Mouse (Mus musculus) megakaryocyte, adult 5-6 weeks (primary cell): ENCODE measurements around the gene Med21. TPM values are rescaled to one million over a fixed set of nuclear protein-coding genes. Genes with fewer than 3 reads are reported as not detected.

Experiments used
- ATAC-seq: 2 replicates; pipeline ENCODE4 v1.8.0; 2016; ENCODE audit warnings: mild to moderate bottlenecking, inconsistent platforms; ENCODE audit not compliant: poor library complexity, severe bottlenecking
- total RNA-seq, 2 experiments: library from RNA; stranded (forward) in 1 of 2; stranded (reverse) in 1 of 2; fragments of 153-499, 151-499 nt in 1 of 2; fragments of 221-1000, 200-1000 nt in 1 of 2; gene quantifications; 2 replicates each; pipeline versions ENCODE4 v1.2.3 to v1.2.4; 2015 to 2017

Med21 gene
- total RNA-seq, 2 experiments from 2014 or later: 82.8 to 109 TPM

DNA sequence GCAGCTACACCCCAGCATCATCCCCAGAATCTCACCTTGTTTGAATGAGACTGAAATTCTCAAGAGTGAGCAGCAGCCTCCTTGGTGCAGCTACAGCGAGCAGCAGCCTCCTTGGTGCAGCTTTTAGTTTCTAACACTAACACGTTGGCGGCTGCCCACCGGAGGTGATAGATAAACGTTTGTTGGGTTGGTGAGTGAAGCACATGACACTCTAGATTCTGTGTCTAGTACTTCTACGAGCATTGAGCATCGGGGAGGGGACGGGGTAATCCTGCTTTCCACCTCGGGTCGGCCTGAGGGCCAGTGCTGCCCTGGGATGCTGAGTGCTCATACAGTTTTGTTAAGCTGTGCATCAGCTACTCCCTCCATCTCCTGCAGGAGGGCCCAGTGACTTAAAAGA, 34.6 kb downstream of the Med21 start:
- ATAC-seq: no peak

DNA sequence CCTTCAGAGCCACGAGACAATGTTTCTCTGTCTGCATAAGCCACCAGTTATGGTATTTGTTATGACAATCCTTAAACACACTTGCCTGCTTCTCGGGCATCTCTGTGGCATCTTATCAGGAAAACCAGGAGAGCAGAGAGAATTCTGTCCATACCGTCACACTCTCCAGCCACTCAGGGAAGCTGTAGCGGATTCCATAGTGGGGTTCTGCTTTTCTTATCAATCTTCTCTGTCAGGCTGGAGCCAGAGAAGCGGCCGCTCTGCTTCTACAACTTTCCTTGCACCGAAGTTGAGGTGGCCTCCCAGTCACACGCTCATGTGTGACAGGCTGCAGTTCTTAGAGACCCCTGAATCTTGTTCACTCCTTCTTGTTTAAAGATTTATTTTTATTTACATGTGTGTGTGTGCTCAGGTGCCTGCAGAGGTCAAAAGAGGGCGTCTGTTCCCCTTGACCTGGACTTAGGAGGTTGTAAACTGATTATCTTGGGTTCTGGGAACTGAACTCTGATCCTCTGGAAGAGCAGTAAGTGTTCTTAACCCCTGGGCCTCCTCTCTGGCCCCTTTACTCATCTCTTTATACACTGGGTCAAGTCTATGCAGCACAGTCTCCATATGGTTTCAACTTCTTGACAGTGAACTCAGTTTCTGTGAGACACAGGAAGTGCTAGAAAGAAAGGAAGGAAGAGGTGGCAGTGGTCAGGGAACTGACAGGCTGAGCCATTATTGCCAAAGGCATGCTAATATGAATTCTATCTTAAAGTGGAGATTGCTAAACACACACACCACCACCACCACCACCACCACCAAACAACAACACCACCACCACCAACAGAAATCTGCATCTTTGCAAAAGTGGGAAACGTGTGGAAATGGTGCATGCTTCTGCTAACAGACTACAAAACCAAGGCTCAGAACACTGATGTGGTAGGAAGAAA, 36.1 kb downstream of the Med21 start:
- peak; percentile 22 for ATAC-seq

DNA sequence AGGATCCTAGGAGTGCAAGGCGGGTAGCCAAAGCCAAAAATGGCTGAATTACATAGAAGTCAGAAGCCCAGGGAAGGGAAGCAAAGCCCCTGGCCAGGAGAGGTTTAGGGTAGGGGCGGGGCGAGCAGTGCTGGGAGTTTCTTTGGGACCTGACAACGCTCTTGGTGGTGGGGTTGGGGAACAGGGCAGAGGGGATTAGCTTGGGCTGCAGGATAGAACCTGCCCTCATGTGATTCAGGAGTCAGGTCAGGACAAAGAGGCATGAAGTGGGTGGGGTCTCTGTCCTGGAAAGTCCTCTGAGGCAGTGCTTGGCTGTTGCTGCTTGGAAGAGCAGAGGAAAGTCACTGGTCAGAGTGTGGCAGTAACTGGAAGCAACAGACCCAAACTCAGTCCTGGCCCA, 41.5 kb downstream of the Med21 start:
- no peak for ATAC-seq

DNA sequence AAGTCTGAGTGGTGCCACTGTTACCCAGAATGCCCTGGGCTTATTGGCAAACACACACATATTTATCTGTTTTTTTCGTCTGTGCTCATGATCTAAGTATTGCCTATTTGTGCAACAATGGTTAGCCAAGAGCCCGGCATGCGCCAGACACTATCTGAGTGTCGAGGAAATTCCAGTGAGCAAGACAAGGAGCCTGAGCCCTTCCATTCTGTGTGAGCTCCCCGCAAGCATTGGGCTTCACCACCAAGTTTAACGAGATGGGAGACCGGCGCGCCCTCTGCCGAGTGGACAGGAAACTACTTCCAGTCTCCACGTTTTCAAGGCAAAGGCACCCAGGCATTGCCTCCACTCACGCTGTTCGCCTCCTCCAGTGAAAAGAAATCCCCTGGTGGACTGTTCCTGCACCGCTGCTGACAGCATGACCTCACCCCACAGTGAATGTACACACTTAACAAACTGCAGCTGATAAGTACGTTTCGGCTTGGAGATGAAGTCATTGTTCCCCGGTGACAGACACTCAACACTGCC, 43.5 kb downstream of the Med21 start:
- peak; percentile 61 for ATAC-seq

DNA sequence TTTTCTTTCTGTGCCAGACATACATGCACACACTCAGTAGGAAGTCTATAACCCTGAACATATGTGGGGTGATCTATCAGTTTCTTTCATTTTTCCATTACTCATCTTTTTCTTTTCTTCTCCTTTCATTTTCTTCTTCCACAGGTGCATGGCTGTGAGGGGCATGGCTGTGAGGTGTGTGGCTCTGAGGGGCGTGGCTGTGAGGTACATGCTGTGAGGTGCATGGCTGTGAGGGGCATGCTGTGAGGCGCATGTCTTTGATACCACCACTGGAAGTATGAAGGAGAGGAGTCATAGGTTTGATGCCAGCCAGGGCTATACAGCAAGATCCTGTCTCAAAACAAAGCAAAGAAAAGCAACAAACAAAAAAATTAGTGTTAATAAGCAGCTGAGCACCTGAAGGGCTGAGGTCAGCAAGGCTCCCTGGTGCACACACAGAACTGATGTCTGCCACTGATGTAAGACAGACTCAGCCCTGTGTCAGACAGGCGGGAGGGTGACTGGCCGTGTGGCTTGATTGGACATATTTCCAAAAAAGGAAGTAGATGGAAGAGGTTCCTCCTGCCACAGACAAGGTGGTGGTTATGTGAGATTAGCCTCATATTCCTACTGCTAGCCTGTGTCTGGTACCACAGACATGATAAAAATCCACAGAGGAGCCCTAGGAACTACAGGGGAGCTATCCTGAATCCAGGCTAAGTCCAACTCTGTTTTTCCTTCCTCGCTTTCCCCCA, 44.3 kb downstream of the Med21 start:
- ATAC-seq: peak; percentile 93

DNA sequence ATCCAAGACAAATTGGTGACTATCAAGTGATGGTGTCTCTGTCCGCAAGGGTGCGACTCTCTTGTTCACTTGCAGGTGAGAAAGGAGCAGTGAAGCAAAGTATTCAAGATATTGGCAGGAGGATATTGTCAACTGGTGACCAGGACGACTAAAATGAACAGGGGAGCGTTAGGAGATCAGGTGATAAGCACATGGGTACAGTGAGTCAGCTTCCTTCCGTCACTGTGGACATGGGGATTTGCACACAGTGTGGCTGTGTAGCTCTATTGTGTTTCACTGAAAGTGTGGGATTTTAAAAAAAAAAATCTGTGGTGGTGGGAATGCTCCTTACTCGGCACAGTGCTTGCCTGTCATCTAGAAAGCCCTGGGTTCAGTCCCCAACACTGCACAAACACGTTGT, 45.7 kb downstream of the Med21 start:
- no peak for ATAC-seq

DNA sequence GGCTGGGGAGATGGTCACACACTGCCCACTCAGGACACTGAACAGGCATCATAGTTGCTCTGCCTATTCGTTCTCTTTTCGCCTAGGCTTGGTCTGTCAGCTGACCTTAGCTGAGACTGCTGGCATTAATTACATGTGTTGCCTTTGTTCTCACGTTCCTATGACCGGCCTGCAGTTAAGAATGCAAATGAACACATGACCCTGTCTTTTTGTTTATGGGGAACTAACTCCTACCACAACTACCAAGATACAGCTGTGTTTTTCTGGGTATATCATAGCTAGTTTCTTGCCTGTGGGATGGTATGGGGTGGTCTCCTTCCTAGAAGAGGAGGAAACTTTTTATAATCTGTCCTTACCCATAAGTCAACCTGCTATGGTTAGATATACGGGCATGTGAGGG, 46.5 kb downstream of the Med21 start:
- no peak for ATAC-seq

DNA sequence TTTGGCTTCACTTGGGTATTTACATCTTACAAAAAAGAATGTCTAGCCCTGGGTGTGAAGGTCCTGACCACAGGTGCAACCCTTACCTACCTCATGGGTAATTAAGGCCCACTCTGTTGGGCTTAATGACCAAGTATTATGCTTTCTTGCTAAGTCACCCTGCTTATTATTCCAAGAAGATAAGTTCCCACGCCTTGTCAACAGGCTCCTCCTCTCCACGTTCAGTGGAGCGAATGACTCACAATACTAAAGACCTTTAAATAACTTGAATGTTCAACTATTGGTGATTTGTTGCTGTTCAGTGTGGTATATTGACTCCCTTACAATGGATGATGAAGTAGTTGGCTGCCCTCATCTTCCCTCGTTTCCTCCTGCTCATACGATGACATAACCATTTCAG, 55.4 kb downstream of the Med21 start:
- ATAC-seq: no peak

DNA sequence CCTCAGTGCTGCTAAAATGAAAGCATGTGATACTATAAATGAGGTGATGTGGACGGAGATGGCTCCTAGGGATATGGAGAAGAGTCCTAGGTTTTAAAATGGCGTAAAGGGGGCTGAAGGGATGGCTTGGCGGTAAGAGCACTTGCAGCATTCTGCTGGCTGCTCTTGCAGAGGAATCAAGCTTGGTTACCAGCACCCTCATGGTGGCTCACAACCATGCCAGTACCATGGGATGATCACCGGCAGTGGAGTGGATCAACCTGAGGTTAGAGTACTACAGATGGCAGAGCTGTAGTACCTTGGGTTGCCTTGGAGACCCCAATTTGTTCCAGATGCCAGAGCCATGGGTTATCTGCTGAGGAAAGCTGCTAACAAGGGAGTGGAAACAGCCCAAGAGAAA, 56.0 kb downstream of the Med21 start:
- no peak for ATAC-seq

Other genes with a start within 250 kb of the Med21 start
- 15.3 and 17.3 TPM in 2 replicates for gene Itpr2, start 140.3 kb upstream of the Med21 start, total RNA-seq (2015)
- 22.8 and 26.9 TPM in 2 replicates for gene Itpr2, start 140.3 kb upstream of the Med21 start, total RNA-seq (2017)
- gene Fgfr1op2, start 65.3 kb upstream of the Med21 start, total RNA-seq (2015): 166 and 167 TPM in 2 replicates
- gene Fgfr1op2, start 65.3 kb upstream of the Med21 start, total RNA-seq (2017): 149 and 186 TPM in 2 replicates
- gene Ints13, start 64.7 kb upstream of the Med21 start, total RNA-seq (2015): 59.9 and 80.9 TPM in 2 replicates
- gene Ints13, start 64.7 kb upstream of the Med21 start, total RNA-seq (2017): 87.4 and 91.5 TPM in 2 replicates
- 27.8 and 31.6 TPM in 2 replicates for gene Tm7sf3, start 277 bp downstream of the Med21 start, total RNA-seq (2015)
- 40.3 and 40.4 TPM in 2 replicates for gene Tm7sf3, start 277 bp downstream of the Med21 start, total RNA-seq (2017)
- gene Stk38l, start 82.4 kb downstream of the Med21 start, total RNA-seq (2015): 2.2 and 5.0 TPM in 2 replicates
- gene Stk38l, start 82.4 kb downstream of the Med21 start, total RNA-seq (2017): 2.8 and 3.7 TPM in 2 replicates
- gene Arntl2, start 153.5 kb downstream of the Med21 start, total RNA-seq (2015): 0.04 and 0.16 TPM in 2 replicates
- gene Arntl2, start 153.5 kb downstream of the Med21 start, total RNA-seq (2017): not detected in 2 replicates
- not detected in 2 replicates for gene Smco2, start 207.6 kb downstream of the Med21 start, total RNA-seq (2015)
- not detected in 2 replicates for gene Smco2, start 207.6 kb downstream of the Med21 start, total RNA-seq (2017)
- gene Ppfibp1, start 245.9 kb downstream of the Med21 start, total RNA-seq (2015): 4.0 and 5.0 TPM in 2 replicates
- 10.5 and 11.9 TPM in 2 replicates for gene Ppfibp1, start 245.9 kb downstream of the Med21 start, total RNA-seq (2017)